Mouse (Mus musculus): ENCODE measurements around the gene Pofut2.

DNA sequence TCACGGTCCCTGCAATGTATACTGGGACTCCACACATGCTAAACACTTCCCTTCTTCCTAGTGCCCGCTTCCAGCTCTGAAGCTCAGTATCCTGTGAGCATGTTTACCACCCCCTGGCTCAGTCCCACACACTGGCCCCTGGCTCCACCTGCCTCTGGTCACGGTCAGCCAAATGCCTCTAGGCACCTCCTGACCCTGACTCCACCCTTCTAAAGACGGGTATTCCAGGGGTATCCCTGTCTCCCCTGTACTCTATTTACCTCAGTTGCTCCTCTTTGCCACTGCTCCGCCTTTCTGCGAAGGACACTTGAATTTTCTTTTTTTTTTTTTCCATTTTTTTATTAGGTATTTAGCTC lies 31.7 kb upstream of the Pofut2 start:
- no peak for TF ChIP-seq CTCF (IDR thresholded peaks at IDR 0.05; ENCODE audit: control insufficient read depth, insufficient read depth, low read length)
- TF ChIP-seq POLR2A (IDR thresholded peaks at IDR 0.05; ENCODE audit: borderline replicate concordance, control insufficient read depth, low read depth, low read length): no peak

Measured in bone marrow, adult 2 months (tissue).